Mouse (Mus musculus) small intestine, adult 2 months (tissue): ENCODE results near the gene Lingo2. TPM values are rescaled to one million over a fixed set of nuclear protein-coding genes. Genes with fewer than 3 reads are reported as not detected.

Experiments
- H3K27ac ChIP-seq: fragments of 200-500 bp; 2 replicates; pipeline ENCODE4 v1.5.1; 2012; ENCODE audit warnings: low read depth, low read length, control low read depth, inconsistent platforms; ENCODE audit not compliant: insufficient read depth
- H3K27me3 ChIP-seq: fragments of 200-500 bp; 2 replicates; pipeline ENCODE4 v1.6.1; 2012; ENCODE audit warnings: mild to moderate bottlenecking, moderate library complexity, low read length, inconsistent platforms; ENCODE audit not compliant: control insufficient read depth, insufficient read depth
- H3K36me3 ChIP-seq: fragments of 200-500 bp; 2 replicates; pipeline ENCODE4 v1.6.1; 2012; ENCODE audit warnings: mild to moderate bottlenecking, low read length, control low read depth, inconsistent platforms; ENCODE audit not compliant: control insufficient read depth, insufficient read depth
- H3K4me1 ChIP-seq: fragments of 200-500 bp; 2 replicates; pipeline ENCODE4 v1.6.1; 2012; ENCODE audit warnings: low read length, inconsistent platforms, mixed read lengths; ENCODE audit not compliant: control insufficient read depth, insufficient read depth, insufficient read length
- H3K4me3 ChIP-seq: fragments of 200-500 bp; 2 replicates; pipeline ENCODE4 v1.5.1; 2012; ENCODE audit warnings: low read depth, mild to moderate bottlenecking, control low read depth, inconsistent platforms, low read length, moderate library complexity
- CTCF ChIP-seq: fragments of 200-500 bp; IDR thresholded peaks from 2 replicates; pipeline ENCODE4 v1.5.1; 2012; ENCODE audit warnings: low read depth, mild to moderate bottlenecking, control low read depth, inconsistent platforms, low read length, moderate library complexity, mixed read lengths; ENCODE audit not compliant: insufficient replicate concordance, insufficient read length; ENCODE audit errors: extremely low read depth
- POLR2A ChIP-seq: fragments of 200-500 bp; IDR thresholded peaks from 2 replicates; pipeline ENCODE4 v1.6.1; 2012; ENCODE audit warnings: low read depth, mild to moderate bottlenecking, control low read depth, inconsistent platforms, low read length, moderate library complexity
- WGBS: fragments of 180-500 bp; shearing (Covaris S2); methylation state at CpG from one replicate; pipeline ENCODE4 v1.1.7; 2018; 5-methylcytosine and 5-hydroxymethylcytosine counted together
- polyA plus RNA-seq: library from polyadenylated mRNA; depleted of rRNA; stranded (reverse); fragments of >200 nt; gene quantifications from 2 replicates; pipeline ENCODE4 v1.2.3, GENCODE M21; 2012

Lingo2 gene
- polyA plus RNA-seq, 1 experiment = not detected

- H3K27ac ChIP-seq = peak overlapping the region; percentile 86; the same call in 1 of the 2 replicates
- WGBS = 13% methylated on average over 4 of the region's 4 CpGs
- H3K4me1 ChIP-seq = peaks cover 5% of the 10 kb centered on the region; the same call in 1 of the 2 replicates
- no peaks in the 10 kb centered on the region for H3K27me3 ChIP-seq
- TF ChIP-seq POLR2A = no peak
- TF ChIP-seq CTCF = no peak
- H3K36me3 ChIP-seq = no peaks in the 10 kb centered on the region
- H3K4me3 ChIP-seq = no peak overlapping the region
These were observed 937.4 kb downstream of the Lingo2 start for GRCm38 (mm10) chr4:36014181-36014580.

- Histone ChIP-seq H3K4me1 (peaks cover 11% of the 10 kb centered on the region; the same call in 1 of the 2 replicates), H3K27me3 (no peaks in the 10 kb centered on the region), H3K27ac (peak overlapping the region; percentile 65), H3K4me3 (no peak overlapping the region), H3K36me3 (no peaks in the 10 kb centered on the region)
- TF ChIP-seq POLR2A (no peak), CTCF (no peak)
- WGBS = 27% methylated on average over 2 of the region's 2 CpGs
These were observed 959.4 kb downstream of the Lingo2 start for GRCm38 (mm10) chr4:35992005-35992763.

GRCm38 (mm10) chr4:35986012-35986411 lies 965.5 kb downstream of the Lingo2 start:
- no peak for TF ChIP-seq CTCF
- TF ChIP-seq POLR2A = no peak
- H3K4me3 ChIP-seq = no peak overlapping the region
- H3K36me3 ChIP-seq = no peaks in the 10 kb centered on the region
- H3K27ac ChIP-seq = no peak overlapping the region
- H3K27me3 ChIP-seq = no peaks in the 10 kb centered on the region
- H3K4me1 ChIP-seq = no peaks in the 10 kb centered on the region
- 92% methylated on average over 6 of the region's 6 CpGs for WGBS

GRCm38 (mm10) chr4:35963532-35963931 lies 988.0 kb downstream of the Lingo2 start:
- Histone ChIP-seq H3K4me3 (no peak overlapping the region), H3K36me3 (no peaks in the 10 kb centered on the region), H3K27me3 (no peaks in the 10 kb centered on the region), H3K27ac (no peak overlapping the region), H3K4me1 (no peaks in the 10 kb centered on the region)
- no peak for TF ChIP-seq POLR2A
- TF ChIP-seq CTCF = no peak
- 79% methylated on average over 4 of the region's 4 CpGs for WGBS

- Histone ChIP-seq H3K4me3 (no peak overlapping the region), H3K4me1 (peaks cover 7% of the 10 kb centered on the region; the same call in 1 of the 2 replicates), H3K27me3 (no peaks in the 10 kb centered on the region), H3K36me3 (no peaks in the 10 kb centered on the region), H3K27ac (peak overlapping the region; percentile 91)
- no peak for TF ChIP-seq POLR2A
These were observed 999.7 kb downstream of the Lingo2 start for GRCm38 (mm10) chr4:35951894-35952293.

- Histone ChIP-seq H3K4me3 (no peak overlapping the region), H3K27ac (no peak overlapping the region), H3K36me3 (no peaks in the 10 kb centered on the region), H3K4me1 (peaks cover 7% of the 10 kb centered on the region; the same call in 1 of the 2 replicates), H3K27me3 (no peaks in the 10 kb centered on the region)
- 38% methylated on average over 3 of the region's 3 CpGs for WGBS
- TF ChIP-seq CTCF (no peak), POLR2A (no peak)
These were observed 1000.3 kb downstream of the Lingo2 start for GRCm38 (mm10) chr4:35951251-35951650.

GRCm38 (mm10) chr4:35934056-35934661 lies 1017.4 kb downstream of the Lingo2 start:
- WGBS = 77% methylated on average over 4 of the region's 4 CpGs
- H3K27ac ChIP-seq = no peak overlapping the region

More at GRCm38 (mm10) chr4:35934056-35934661, 1017.4 kb downstream of the Lingo2 start:
- Histone ChIP-seq H3K4me3 (no peak overlapping the region), H3K36me3 (no peaks in the 10 kb centered on the region), H3K27me3 (no peaks in the 10 kb centered on the region), H3K4me1 (no peaks in the 10 kb centered on the region)
- no peak for TF ChIP-seq POLR2A
- TF ChIP-seq CTCF = no peak
